Mouse (Mus musculus): ENCODE measurements around the gene Izumo1. TPM values are rescaled to one million over a fixed set of nuclear protein-coding genes. Genes with fewer than 3 reads are reported as not detected.

Gene Izumo1
- not detected in 2 replicates for polyA plus RNA-seq (2014; fragmentation: Nextera tagmentation; extraction: Ambion mirVana)

DNA sequence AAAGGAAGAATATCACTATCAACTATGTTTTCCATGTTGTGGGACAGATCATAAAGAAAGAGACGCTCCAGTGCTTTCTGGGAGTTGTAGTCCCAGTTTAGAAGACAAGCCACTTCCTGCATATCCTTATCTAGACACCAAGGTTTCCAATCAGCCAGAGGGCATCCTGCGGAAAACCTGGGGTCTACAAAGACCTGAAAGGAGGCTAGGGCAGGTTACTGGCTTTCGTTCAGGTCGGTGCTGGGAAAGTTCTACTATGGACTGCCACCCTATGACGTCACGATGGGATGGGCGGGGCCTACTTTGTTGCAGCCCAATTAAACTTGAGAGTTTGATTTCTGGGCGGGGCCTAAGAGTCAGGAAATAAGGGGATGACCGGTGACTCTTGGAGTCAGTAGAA lies at the start of gene Izumo1:
Gene Izumo1 (plus strand): TSS at position 369 of the 400 bp plus-strand sequence.
- H3K9me3 ChIP-seq (replicated peaks; ENCODE audit: control insufficient read depth, low read length): no peaks in the 10 kb centered on the region
- no peak for DNase-seq (ENCODE audit: low spot score)
- WGBS: 31% methylated on average over 9 of the region's 9 CpGs
- no peaks in the 10 kb centered on the region for H3K4me1 ChIP-seq (ENCODE audit: control insufficient read depth, insufficient read depth, low read length)
- H3K4me3 ChIP-seq (ENCODE audit: low read depth, low read length): no peak within 1 kb of the TSS
- ATAC-seq: no peak
- H3K27me3 ChIP-seq (replicated peaks; ENCODE audit: control insufficient read depth, insufficient read depth, low read length): peaks cover 16% of the 10 kb centered on the region
- no peaks in the 10 kb centered on the region for H3K36me3 ChIP-seq (ENCODE audit: control insufficient read depth, insufficient read depth, low read length)
- no peak within 1 kb of the TSS for H3K4me2 ChIP-seq (ENCODE audit: low read length)
- no peak within 1 kb of the TSS for H3K9ac ChIP-seq (ENCODE audit: low read length)
- H3K27ac ChIP-seq (ENCODE audit: low read depth, low read length): no peak within 1 kb of the TSS

DNA sequence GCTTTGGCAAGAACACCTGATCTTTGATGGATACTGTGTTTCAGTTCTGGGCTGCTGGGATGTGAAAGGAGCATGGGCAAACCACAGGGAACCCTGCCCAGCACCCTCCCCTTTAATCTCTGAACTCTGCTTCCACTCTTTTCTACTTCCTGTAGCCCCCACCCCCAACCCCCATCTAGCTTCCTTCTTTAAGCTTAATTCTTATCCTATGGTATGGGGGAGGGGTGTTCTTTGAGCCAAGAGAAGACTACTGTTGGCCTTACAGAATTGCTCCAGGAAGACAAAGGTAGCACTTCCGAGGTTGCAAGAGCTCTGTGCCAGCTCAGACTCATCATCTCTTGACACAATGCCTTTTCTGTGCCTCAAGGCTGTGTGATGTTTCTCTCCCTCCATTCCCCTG lies 49.6 kb upstream of the Izumo1 start:
- WGBS: 62% methylated on average over 1 of the region's 1 CpGs

DNA sequence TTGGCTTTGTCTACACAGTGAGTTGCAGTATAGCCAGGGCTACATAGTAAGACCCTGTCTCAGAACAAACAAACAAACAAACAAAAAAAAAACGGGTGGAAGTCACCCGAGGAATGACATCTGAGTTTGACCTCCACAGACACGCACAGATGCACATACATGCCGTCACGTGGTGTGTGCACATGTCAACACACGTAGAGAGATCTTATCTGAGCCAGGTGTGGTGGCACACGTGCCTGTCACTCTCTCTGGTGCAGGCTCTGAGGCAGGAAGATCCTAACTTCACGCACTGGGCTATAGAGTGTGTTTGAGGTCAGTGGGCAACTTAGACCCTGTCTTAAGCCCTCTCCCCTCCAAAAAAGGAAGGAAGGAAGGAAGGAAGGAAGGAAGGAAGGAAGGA lies 47.7 kb upstream of the Izumo1 start:
- Histone ChIP-seq H3K4me3 (ENCODE audit: low read depth, low read length) (no peak overlapping the region), H3K9me3 (replicated peaks; ENCODE audit: control insufficient read depth, low read length) (no peaks in the 10 kb centered on the region), H3K36me3 (ENCODE audit: control insufficient read depth, insufficient read depth, low read length) (peaks cover 9% of the 10 kb centered on the region), H3K27me3 (replicated peaks; ENCODE audit: control insufficient read depth, insufficient read depth, low read length) (no peaks in the 10 kb centered on the region), H3K9ac (ENCODE audit: low read length) (no peak overlapping the region), H3K4me2 (ENCODE audit: low read length) (no peak overlapping the region), H3K27ac (ENCODE audit: low read depth, low read length) (no peak overlapping the region), H3K4me1 (ENCODE audit: control insufficient read depth, insufficient read depth, low read length) (peaks cover 9% of the 10 kb centered on the region; the same call in 1 of the 2 replicates)
- no peak for ATAC-seq
- no peak for DNase-seq (ENCODE audit: low spot score)
- 87% methylated on average over 8 of the region's 8 CpGs for WGBS

More for the DNA sequence above, 49.6 kb upstream of the Izumo1 start:
- Histone ChIP-seq H3K4me2 (ENCODE audit: low read length) (no peak overlapping the region), H3K36me3 (ENCODE audit: control insufficient read depth, insufficient read depth, low read length) (peaks cover 9% of the 10 kb centered on the region), H3K9ac (ENCODE audit: low read length) (no peak overlapping the region), H3K9me3 (replicated peaks; ENCODE audit: control insufficient read depth, low read length) (no peaks in the 10 kb centered on the region), H3K27ac (ENCODE audit: low read depth, low read length) (no peak overlapping the region), H3K4me3 (ENCODE audit: low read depth, low read length) (no peak overlapping the region), H3K4me1 (ENCODE audit: control insufficient read depth, insufficient read depth, low read length) (peaks cover 9% of the 10 kb centered on the region; the same call in 1 of the 2 replicates), H3K27me3 (replicated peaks; ENCODE audit: control insufficient read depth, insufficient read depth, low read length) (no peaks in the 10 kb centered on the region)
- ATAC-seq (no peak), DNase-seq (ENCODE audit: low spot score) (no peak)

DNA sequence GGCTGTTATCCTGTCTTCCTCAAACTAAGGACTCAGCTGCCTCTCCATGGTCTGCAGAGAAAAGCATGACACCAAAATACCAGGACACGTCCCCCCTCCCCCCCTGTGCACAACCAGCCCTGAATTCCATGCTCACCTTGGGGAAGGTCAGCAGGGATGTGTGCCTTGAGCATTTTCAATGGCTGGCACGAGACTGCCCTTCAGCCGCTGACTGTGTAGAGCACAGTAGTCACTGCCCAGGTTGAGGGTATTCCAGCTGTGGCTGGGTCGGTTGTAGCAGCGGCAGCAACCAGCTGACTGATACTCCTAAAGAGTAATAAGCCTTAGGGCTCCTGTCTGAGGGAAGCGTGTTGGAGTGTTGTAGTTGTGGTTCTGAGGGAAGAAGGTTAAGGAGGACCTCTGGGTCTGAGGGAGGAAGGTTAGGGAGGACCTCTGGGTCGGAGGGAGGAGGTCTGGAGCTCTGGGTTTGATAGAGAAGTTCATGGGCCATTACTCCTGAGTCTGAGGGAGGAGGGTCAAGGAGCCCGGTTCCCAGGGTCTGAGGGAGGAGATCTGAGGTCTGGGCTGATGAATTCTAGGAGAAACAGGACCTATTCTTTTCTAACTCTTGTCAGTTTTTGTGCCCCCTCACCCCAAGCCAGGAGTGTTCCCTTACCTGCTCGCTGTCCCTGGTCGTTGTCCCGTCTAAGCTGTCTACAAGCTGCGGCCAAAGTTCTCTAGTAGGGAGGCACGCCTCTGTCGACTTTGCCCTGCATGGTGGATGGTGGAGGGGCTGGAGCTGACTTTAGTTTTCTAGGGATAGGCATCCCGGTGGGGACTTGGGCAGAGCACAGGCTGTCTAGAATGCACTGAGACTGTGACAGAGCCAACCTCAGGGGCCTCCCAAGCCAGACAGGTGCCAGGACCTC lies 46.9 kb upstream of the Izumo1 start:
- no peak for ATAC-seq
- no peaks in the 10 kb centered on the region for H3K9me3 ChIP-seq (replicated peaks; ENCODE audit: control insufficient read depth, low read length)
- WGBS: 89% methylated on average over 15 of the region's 15 CpGs
- peaks cover 9% of the 10 kb centered on the region for H3K36me3 ChIP-seq (ENCODE audit: control insufficient read depth, insufficient read depth, low read length)
- H3K4me3 ChIP-seq (ENCODE audit: low read depth, low read length): no peak overlapping the region
- no peaks in the 10 kb centered on the region for H3K27me3 ChIP-seq (replicated peaks; ENCODE audit: control insufficient read depth, insufficient read depth, low read length)
- no peak overlapping the region for H3K27ac ChIP-seq (ENCODE audit: low read depth, low read length)
- H3K4me2 ChIP-seq (ENCODE audit: low read length): no peak overlapping the region
- H3K4me1 ChIP-seq (ENCODE audit: control insufficient read depth, insufficient read depth, low read length): peaks cover 9% of the 10 kb centered on the region; the same call in 1 of the 2 replicates
- H3K9ac ChIP-seq (ENCODE audit: low read length): no peak overlapping the region
- DNase-seq (ENCODE audit: low spot score): no peak

DNA sequence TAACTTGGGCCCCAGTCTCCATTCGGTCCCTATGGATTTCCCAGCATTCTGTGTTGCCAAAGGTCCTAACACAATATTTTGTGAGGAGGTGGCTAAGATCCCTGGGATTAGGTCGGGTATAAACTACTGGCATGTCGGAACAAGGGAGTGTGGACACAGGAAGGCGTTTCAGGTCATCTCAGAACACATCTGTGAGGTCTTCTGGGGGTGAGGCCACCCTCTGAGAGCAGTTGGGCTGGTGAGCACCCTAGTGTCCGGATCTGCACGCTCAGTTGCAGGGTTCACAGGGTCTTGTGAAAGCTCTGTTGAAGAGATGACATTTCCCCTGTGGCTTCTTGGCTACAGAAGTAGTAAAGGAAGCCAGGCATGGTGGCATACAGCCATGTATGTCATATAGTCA lies 35.7 kb upstream of the Izumo1 start:
- no peak for DNase-seq (ENCODE audit: low spot score)
- no peak for ATAC-seq
- WGBS: 89% methylated on average over 6 of the region's 6 CpGs

DNA sequence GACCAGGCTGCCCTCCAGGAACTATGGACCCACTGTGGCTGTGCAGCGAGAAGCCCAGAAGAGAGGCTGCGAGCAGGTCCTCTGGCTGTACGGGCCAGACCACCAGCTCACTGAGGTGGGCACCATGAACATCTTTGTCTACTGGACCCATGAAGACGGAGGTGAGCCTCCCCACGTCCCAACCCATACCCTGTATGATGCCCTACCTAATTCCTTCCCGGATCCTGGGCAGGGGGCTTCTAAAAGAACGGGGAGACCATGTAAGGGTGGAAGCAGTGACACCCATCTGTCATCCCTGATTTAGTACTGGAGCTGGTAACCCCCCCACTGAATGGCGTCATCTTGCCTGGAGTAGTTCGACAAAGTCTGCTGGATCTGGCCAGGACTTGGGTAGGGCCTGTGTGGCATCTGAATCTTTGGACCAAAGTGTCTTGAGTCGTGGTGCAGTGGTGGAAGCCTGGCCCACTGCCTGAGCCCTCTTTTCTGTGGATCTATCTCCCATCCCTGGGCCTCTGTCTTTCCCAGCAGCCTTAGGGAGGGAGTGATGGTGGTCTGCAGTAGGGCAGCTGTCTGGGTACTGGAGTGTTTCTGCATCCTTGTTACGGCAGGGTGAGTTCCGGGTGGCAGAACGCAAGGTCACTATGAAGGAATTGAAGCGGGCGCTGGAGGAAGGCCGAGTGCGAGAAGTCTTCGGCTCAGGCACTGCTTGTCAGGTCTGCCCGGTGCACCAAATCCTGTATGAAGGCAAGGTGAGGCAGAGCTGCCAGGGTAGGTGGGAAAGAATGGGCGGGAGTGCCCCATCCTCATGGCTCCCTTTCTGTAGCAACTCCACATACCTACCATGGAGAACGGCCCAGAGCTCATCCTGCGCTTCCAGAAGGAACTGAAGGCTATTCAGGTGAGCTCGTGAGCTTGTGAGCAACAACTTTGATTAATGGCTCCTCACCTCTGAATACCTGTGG lies 33.7 kb upstream of the Izumo1 start:
- H3K4me2 ChIP-seq (ENCODE audit: low read length): no peak overlapping the region

More for the DNA sequence above, 35.7 kb upstream of the Izumo1 start:
- Histone ChIP-seq H3K9ac (ENCODE audit: low read length) (no peak overlapping the region), H3K4me3 (ENCODE audit: low read depth, low read length) (no peak overlapping the region), H3K4me1 (ENCODE audit: control insufficient read depth, insufficient read depth, low read length) (no peaks in the 10 kb centered on the region), H3K4me2 (ENCODE audit: low read length) (no peak overlapping the region), H3K9me3 (replicated peaks; ENCODE audit: control insufficient read depth, low read length) (no peaks in the 10 kb centered on the region), H3K27ac (ENCODE audit: low read depth, low read length) (no peak overlapping the region), H3K36me3 (ENCODE audit: control insufficient read depth, insufficient read depth, low read length) (peaks cover 12% of the 10 kb centered on the region), H3K27me3 (replicated peaks; ENCODE audit: control insufficient read depth, insufficient read depth, low read length) (no peaks in the 10 kb centered on the region)

DNA sequence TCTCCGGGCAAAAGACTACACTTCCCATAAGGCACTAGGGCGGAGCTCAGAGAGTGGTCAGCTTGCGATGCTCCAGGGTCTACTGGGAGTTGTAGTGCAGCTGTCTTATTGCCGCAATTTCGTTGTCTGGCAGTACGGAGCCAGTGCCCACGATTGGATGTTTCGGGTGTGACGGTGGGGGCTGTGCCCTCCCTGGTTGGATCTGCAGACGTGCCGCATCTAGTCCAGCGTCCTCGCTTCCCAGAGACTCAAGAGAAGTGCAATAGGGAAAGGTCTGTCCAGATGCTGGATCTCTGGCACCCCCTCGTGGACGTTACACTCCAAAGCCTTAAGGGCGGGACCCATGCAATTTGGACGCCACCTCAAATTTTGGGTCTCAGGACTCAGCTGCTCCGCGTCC lies 32.4 kb upstream of the Izumo1 start:
- H3K9ac ChIP-seq (ENCODE audit: low read length): peak overlapping the region; percentile 52
- H3K36me3 ChIP-seq (ENCODE audit: control insufficient read depth, insufficient read depth, low read length): peaks cover 10% of the 10 kb centered on the region
- peak; percentile 99 for ATAC-seq
- H3K27ac ChIP-seq (ENCODE audit: low read depth, low read length): peak overlapping the region; percentile 36; the same call in 1 of the 2 replicates
- H3K27me3 ChIP-seq (replicated peaks; ENCODE audit: control insufficient read depth, insufficient read depth, low read length): no peaks in the 10 kb centered on the region
- H3K4me1 ChIP-seq (ENCODE audit: control insufficient read depth, insufficient read depth, low read length): no peaks in the 10 kb centered on the region
- no peaks in the 10 kb centered on the region for H3K9me3 ChIP-seq (replicated peaks; ENCODE audit: control insufficient read depth, low read length)
- H3K4me3 ChIP-seq (ENCODE audit: low read depth, low read length): peak overlapping the region; percentile 26
- H3K4me2 ChIP-seq (ENCODE audit: low read length): peak overlapping the region; percentile 42
- 4% methylated on average over 19 of the region's 19 CpGs for WGBS
- DNase-seq (ENCODE audit: low spot score): peak; percentile 98

More for the DNA sequence above, 33.7 kb upstream of the Izumo1 start:
- Histone ChIP-seq H3K4me1 (ENCODE audit: control insufficient read depth, insufficient read depth, low read length) (no peaks in the 10 kb centered on the region), H3K4me3 (ENCODE audit: low read depth, low read length) (no peak overlapping the region), H3K9ac (ENCODE audit: low read length) (no peak overlapping the region), H3K27me3 (replicated peaks; ENCODE audit: control insufficient read depth, insufficient read depth, low read length) (no peaks in the 10 kb centered on the region), H3K27ac (ENCODE audit: low read depth, low read length) (no peak overlapping the region), H3K36me3 (ENCODE audit: control insufficient read depth, insufficient read depth, low read length) (peaks cover 10% of the 10 kb centered on the region), H3K9me3 (replicated peaks; ENCODE audit: control insufficient read depth, low read length) (no peaks in the 10 kb centered on the region)
- ATAC-seq: no peak
- 93% methylated on average over 23 of the region's 23 CpGs for WGBS
- DNase-seq (ENCODE audit: low spot score): no peak

DNA sequence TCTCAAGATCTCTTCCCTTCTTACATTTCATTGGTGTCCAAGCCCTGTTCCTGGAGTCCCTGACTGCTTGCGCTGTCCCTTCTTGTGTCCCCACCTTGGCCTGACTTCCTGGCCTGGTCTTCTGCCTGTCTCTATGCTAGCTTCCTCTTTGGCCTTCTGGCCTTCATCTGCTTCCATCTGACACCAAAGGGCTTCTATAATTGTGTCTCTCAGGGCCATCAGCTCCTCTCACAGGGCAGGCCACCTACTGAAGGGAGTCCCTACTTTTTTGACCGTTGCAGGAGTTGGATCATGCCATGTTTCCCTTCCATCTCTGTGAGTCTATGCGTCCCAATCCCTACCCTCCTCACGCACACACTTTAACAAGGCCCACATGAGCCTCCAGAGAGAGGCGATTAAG lies 31.7 kb upstream of the Izumo1 start:
- DNase-seq (ENCODE audit: low spot score) (no peak), ATAC-seq (no peak)
- Histone ChIP-seq H3K9me3 (replicated peaks; ENCODE audit: control insufficient read depth, low read length) (no peaks in the 10 kb centered on the region), H3K4me1 (ENCODE audit: control insufficient read depth, insufficient read depth, low read length) (no peaks in the 10 kb centered on the region), H3K9ac (ENCODE audit: low read length) (no peak overlapping the region), H3K4me2 (ENCODE audit: low read length) (no peak overlapping the region), H3K27me3 (replicated peaks; ENCODE audit: control insufficient read depth, insufficient read depth, low read length) (no peaks in the 10 kb centered on the region), H3K36me3 (ENCODE audit: control insufficient read depth, insufficient read depth, low read length) (peaks cover 10% of the 10 kb centered on the region), H3K4me3 (ENCODE audit: low read depth, low read length) (no peak overlapping the region), H3K27ac (ENCODE audit: low read depth, low read length) (no peak overlapping the region)
- WGBS: 95% methylated on average over 5 of the region's 5 CpGs
